Mouse (Mus musculus): ENCODE measurements around the gene Cog2. TPM values are rescaled to one million over a fixed set of nuclear protein-coding genes. Genes with fewer than 3 reads are reported as not detected.

Cog2 gene
- polyA plus RNA-seq (2014; fragmentation: Nextera tagmentation; extraction: Ambion mirVana) = 36.9 and 39.1 TPM in 2 replicates

DNA sequence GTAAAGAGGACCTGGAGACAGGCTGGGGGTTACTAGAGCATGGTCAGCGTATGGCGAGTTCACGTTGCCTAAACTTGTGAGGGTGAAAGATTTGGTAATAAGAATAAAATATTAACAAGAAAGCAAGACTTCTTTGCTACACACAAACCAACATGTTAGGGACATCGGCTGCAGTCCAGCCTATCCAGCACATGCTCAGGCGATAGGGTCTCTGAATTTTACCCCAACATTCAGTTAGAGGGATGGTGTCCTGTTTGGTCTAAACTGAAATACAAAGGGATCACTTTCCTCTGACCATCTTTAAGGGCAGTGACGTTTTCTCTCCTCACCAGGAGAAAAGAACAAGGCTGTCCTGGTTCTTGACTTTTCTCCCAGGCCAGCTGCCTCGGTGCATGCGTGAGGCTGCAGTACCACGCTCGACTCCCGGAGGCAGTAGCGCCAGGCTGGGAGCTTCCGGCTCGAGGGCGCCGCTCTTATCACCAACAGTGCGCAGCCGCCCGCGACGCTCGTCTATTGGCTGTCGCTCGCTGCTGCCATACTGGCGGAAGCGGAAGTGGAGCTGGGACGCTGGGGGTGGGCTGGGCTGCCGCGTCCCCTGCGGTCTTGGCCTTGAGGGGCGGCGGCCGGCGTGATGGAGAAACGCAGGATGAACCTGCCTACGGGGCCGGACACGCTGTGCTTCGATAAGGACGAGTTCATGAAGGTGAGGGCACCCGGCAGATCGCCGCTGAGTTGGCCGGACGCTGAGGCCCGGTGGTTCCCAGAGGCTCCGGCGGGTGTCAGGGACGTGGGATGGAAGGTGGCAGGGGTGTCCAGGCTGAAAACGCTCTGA lies at the start of gene Cog2:
Gene Cog2, plus strand, starts transcription at position 519 of the 832 bp plus-strand sequence.
- WGBS = 10% methylated on average over 50 of the region's 50 CpGs
- peak; percentile 99 for ATAC-seq (ENCODE audit: insufficient number of reproducible peaks, insufficient read depth, low FRiP score, low read depth)
- H3K27ac ChIP-seq (ENCODE audit: low read length) = no peak within 1 kb of the TSS

DNA sequence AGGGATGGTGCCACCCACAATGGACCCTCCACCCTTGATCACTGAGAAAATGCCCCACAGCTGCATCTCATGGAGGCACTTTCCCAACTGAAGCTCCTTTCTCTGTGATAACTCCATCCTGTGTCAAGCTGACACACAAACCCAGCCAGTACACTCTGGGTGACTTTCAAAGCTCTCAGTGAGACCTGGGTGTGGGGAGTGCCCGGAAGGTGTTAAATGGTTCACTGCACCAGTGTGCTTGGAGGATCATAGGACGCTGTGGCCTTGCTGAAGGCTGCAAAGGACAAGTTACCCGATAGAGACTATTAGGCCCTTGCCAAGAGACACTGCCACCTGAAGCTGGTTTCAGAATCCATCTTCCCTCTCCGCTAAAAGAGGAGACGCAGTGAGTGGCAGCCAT lies 44.9 kb upstream of the Cog2 start:
- no peak overlapping the region for H3K9ac ChIP-seq (replicated peaks; ENCODE audit: low read depth, low read length)
- H3K4me2 ChIP-seq (replicated peaks; ENCODE audit: low read depth, low read length) = no peak overlapping the region
- ATAC-seq (ENCODE audit: insufficient number of reproducible peaks, insufficient read depth, low FRiP score, low read depth) = no peak
- H3K36me3 ChIP-seq (ENCODE audit: control insufficient read depth, insufficient read depth, low read length) = no peaks in the 10 kb centered on the region
- H3K4me3 ChIP-seq (ENCODE audit: low read depth, low read length) = no peak overlapping the region
- H3K27ac ChIP-seq (ENCODE audit: low read length) = no peak overlapping the region
- no peaks in the 10 kb centered on the region for H3K4me1 ChIP-seq (ENCODE audit: control insufficient read depth, insufficient read depth, low read length)
- no peaks in the 10 kb centered on the region for H3K9me3 ChIP-seq (ENCODE audit: control insufficient read depth, low read depth, low read length)
- 79% methylated on average over 5 of the region's 5 CpGs for WGBS
- no peaks in the 10 kb centered on the region for H3K27me3 ChIP-seq (ENCODE audit: control insufficient read depth, insufficient read depth, low read length)

More for the DNA sequence above, at the start of gene Cog2:
- H3K27me3 ChIP-seq (ENCODE audit: control insufficient read depth, insufficient read depth, low read length) = no peaks in the 10 kb centered on the region
- H3K4me1 ChIP-seq (ENCODE audit: control insufficient read depth, insufficient read depth, low read length) = peaks cover 8% of the 10 kb centered on the region
- no peaks in the 10 kb centered on the region for H3K36me3 ChIP-seq (ENCODE audit: control insufficient read depth, insufficient read depth, low read length)
- H3K9ac ChIP-seq (replicated peaks; ENCODE audit: low read depth, low read length) = peak within 1 kb of the TSS; percentile 81
- H3K4me2 ChIP-seq (replicated peaks; ENCODE audit: low read depth, low read length) = peak within 1 kb of the TSS; percentile 87
- peak within 1 kb of the TSS; percentile 93 for H3K4me3 ChIP-seq (ENCODE audit: low read depth, low read length)
- H3K9me3 ChIP-seq (ENCODE audit: control insufficient read depth, low read depth, low read length) = no peaks in the 10 kb centered on the region

DNA sequence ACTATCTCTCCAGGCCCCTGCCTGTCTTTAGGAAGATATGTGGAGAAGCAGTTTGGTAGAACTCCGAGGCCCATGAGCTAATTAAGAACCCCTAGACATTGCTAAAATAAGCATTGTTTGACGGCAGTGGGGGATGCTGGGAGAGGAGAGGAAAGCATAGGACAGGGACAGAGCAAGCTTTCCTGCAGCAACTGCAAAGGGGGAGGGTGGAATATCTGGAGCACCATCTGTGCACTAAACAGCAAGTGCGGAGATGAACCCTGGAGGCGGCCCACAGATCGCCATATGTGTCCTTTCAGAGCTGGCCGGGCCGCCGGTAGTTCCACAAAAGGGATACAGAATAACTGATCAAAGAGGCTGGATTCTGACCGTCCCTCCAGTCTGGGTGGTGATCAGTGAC lies 43.9 kb upstream of the Cog2 start:
- Histone ChIP-seq H3K36me3 (ENCODE audit: control insufficient read depth, insufficient read depth, low read length) (no peaks in the 10 kb centered on the region), H3K4me2 (replicated peaks; ENCODE audit: low read depth, low read length) (no peak overlapping the region), H3K9me3 (ENCODE audit: control insufficient read depth, low read depth, low read length) (no peaks in the 10 kb centered on the region), H3K9ac (replicated peaks; ENCODE audit: low read depth, low read length) (no peak overlapping the region), H3K4me1 (ENCODE audit: control insufficient read depth, insufficient read depth, low read length) (no peaks in the 10 kb centered on the region), H3K4me3 (ENCODE audit: low read depth, low read length) (no peak overlapping the region), H3K27me3 (ENCODE audit: control insufficient read depth, insufficient read depth, low read length) (no peaks in the 10 kb centered on the region), H3K27ac (ENCODE audit: low read length) (no peak overlapping the region)
- WGBS = 59% methylated on average over 9 of the region's 9 CpGs
- ATAC-seq (ENCODE audit: insufficient number of reproducible peaks, insufficient read depth, low FRiP score, low read depth) = no peak

DNA sequence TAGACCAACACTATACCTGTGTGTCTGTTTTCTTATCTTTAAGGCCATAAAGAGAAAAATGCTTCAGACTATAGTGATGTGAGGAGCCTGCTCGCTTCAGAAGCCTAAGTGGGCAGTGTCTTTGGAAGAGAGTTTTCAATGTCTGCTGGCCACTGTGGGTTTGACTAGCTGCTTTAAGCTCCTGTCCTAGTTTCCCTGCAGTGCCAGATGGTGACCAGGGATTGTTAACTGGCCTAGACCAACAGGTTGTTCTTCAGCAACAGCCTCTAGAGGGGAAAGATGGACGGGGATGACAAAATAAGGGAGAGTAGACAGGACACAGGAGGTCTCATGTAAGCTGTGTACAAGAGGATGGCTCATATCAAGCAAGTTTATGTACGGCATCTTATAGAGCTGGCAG lies 41.3 kb upstream of the Cog2 start:
- no peak overlapping the region for H3K4me2 ChIP-seq (replicated peaks; ENCODE audit: low read depth, low read length)
- no peaks in the 10 kb centered on the region for H3K27me3 ChIP-seq (ENCODE audit: control insufficient read depth, insufficient read depth, low read length)
- H3K36me3 ChIP-seq (ENCODE audit: control insufficient read depth, insufficient read depth, low read length) = no peaks in the 10 kb centered on the region
- 81% methylated on average over 3 of the region's 3 CpGs for WGBS
- no peak overlapping the region for H3K9ac ChIP-seq (replicated peaks; ENCODE audit: low read depth, low read length)
- no peak overlapping the region for H3K4me3 ChIP-seq (ENCODE audit: low read depth, low read length)
- no peak overlapping the region for H3K27ac ChIP-seq (ENCODE audit: low read length)
- no peak for ATAC-seq (ENCODE audit: insufficient number of reproducible peaks, insufficient read depth, low FRiP score, low read depth)
- 0 out of 2 replicates have a peak, but pooled peaks cover 3% of the 10 kb centered on the region for H3K9me3 ChIP-seq (ENCODE audit: control insufficient read depth, low read depth, low read length)
- H3K4me1 ChIP-seq (ENCODE audit: control insufficient read depth, insufficient read depth, low read length) = no peaks in the 10 kb centered on the region

DNA sequence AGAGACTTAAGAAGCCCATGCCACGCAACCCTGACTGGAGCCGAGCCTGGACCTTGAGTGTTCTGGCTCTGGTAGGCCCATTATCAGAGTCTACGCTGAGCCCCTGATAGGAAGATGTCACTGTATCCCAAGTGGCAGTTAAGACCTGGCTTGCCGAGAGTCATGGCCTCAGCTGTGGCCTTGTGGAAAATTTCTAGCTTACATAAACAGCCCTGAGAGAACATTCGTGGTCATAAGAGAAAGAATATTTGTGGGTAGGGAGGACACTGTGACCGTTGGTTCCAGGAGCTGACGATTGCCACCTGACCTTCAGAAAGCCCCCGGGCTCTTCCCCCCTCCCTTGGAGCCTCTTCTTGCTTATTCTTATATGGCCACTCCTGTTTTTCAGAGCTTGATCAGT lies 40.2 kb upstream of the Cog2 start:
- WGBS = 80% methylated on average over 8 of the region's 8 CpGs
- ATAC-seq (ENCODE audit: insufficient number of reproducible peaks, insufficient read depth, low FRiP score, low read depth) = no peak
- Histone ChIP-seq H3K36me3 (ENCODE audit: control insufficient read depth, insufficient read depth, low read length) (no peaks in the 10 kb centered on the region), H3K27ac (ENCODE audit: low read length) (no peak overlapping the region), H3K4me1 (ENCODE audit: control insufficient read depth, insufficient read depth, low read length) (no peaks in the 10 kb centered on the region), H3K9me3 (ENCODE audit: control insufficient read depth, low read depth, low read length) (0 out of 2 replicates have a peak, but pooled peaks cover 3% of the 10 kb centered on the region), H3K4me3 (ENCODE audit: low read depth, low read length) (no peak overlapping the region), H3K27me3 (ENCODE audit: control insufficient read depth, insufficient read depth, low read length) (no peaks in the 10 kb centered on the region), H3K4me2 (replicated peaks; ENCODE audit: low read depth, low read length) (no peak overlapping the region), H3K9ac (replicated peaks; ENCODE audit: low read depth, low read length) (no peak overlapping the region)

DNA sequence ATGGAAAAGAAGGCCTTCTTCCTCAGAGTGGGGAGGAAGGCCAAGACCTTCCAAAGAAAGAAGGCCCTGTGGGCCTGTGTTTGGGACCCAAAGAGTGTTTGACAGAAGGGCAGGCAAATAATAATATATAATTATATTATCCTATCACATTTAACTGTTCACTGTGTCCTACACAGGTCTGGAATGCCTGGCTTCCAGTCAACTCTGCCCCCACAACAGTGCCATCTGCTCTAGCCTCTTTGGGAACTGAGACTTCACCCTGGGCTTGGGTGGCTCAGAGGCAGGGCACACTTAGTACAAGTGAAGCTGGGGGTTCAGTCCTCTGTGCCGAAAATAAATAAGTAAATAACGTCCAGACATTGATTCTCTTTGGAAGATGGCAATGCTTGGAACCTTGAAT lies 37.8 kb upstream of the Cog2 start:
- no peaks in the 10 kb centered on the region for H3K27me3 ChIP-seq (ENCODE audit: control insufficient read depth, insufficient read depth, low read length)
- H3K27ac ChIP-seq (ENCODE audit: low read length) = no peak overlapping the region
- H3K4me3 ChIP-seq (ENCODE audit: low read depth, low read length) = no peak overlapping the region
- H3K4me1 ChIP-seq (ENCODE audit: control insufficient read depth, insufficient read depth, low read length) = no peaks in the 10 kb centered on the region
- H3K4me2 ChIP-seq (replicated peaks; ENCODE audit: low read depth, low read length) = no peak overlapping the region
- WGBS = 88% methylated on average over 2 of the region's 2 CpGs
- 0 out of 2 replicates have a peak, but pooled peaks cover 3% of the 10 kb centered on the region for H3K9me3 ChIP-seq (ENCODE audit: control insufficient read depth, low read depth, low read length)
- ATAC-seq (ENCODE audit: insufficient number of reproducible peaks, insufficient read depth, low FRiP score, low read depth) = no peak
- no peak overlapping the region for H3K9ac ChIP-seq (replicated peaks; ENCODE audit: low read depth, low read length)
- H3K36me3 ChIP-seq (ENCODE audit: control insufficient read depth, insufficient read depth, low read length) = no peaks in the 10 kb centered on the region

DNA sequence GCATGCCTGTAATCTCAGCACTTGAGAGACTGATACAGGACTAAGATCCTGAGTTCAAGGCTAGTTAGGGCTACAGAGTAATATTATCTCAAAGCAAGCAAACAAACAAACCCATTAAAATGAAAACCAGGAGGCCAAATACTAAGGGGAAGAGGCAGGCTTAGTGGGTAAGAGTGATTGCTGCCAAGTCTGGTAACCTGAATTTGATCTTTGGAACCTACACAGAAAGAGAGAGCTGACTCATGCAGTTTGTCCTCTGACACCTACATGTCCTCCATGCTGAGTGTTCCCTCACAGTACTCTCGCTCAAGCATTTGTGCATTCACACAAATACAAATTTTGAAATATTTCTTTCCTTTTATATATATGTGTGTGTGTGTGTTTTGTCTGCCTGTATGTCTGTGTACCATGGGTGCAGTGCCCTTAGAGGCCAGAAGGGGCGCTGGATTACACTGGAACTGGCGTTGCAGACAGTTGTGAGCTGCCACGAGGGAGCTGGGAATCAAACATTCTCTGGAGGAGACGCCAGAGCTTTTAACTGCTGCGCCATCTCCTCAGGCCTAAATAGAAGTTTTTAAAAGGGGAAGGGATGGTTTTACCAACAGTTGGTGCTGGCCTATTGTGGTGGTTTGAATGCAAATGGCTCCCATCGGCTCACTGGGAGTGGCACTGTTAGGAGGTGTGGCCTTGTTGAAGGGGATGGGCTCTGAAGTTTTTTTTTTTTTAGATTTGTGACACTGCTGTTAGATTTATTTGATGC lies 37.0 kb upstream of the Cog2 start:
- no peak overlapping the region for H3K27ac ChIP-seq (ENCODE audit: low read length)
- no peak overlapping the region for H3K4me3 ChIP-seq (ENCODE audit: low read depth, low read length)
- no peak overlapping the region for H3K9ac ChIP-seq (replicated peaks; ENCODE audit: low read depth, low read length)
- WGBS = 65% methylated on average over 7 of the region's 7 CpGs
- no peak overlapping the region for H3K4me2 ChIP-seq (replicated peaks; ENCODE audit: low read depth, low read length)
- no peaks in the 10 kb centered on the region for H3K4me1 ChIP-seq (ENCODE audit: control insufficient read depth, insufficient read depth, low read length)
- no peak for ATAC-seq (ENCODE audit: insufficient number of reproducible peaks, insufficient read depth, low FRiP score, low read depth)
- H3K36me3 ChIP-seq (ENCODE audit: control insufficient read depth, insufficient read depth, low read length) = no peaks in the 10 kb centered on the region
- H3K27me3 ChIP-seq (ENCODE audit: control insufficient read depth, insufficient read depth, low read length) = no peaks in the 10 kb centered on the region
- 0 out of 2 replicates have a peak, but pooled peaks cover 3% of the 10 kb centered on the region for H3K9me3 ChIP-seq (ENCODE audit: control insufficient read depth, low read depth, low read length)

DNA sequence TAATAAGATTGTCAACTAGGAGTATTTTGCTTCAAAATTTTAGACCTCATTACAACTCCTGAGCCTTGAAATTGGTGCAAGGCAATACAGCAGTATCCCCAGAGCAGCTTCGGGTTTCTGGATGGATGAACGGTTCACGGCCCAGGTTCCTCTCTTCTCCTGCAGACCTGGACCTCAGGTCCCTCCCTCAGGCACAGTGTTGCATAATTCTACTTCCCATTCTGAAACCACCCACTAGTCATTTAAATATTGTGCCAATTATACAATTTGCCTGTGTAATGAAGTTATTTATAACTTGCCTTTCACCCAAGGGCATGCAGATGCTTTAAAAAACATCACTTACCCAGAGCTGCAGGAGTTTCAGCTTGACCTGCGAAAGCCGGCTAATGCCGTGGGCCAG lies 31.3 kb upstream of the Cog2 start:
- Histone ChIP-seq H3K4me1 (ENCODE audit: control insufficient read depth, insufficient read depth, low read length) (no peaks in the 10 kb centered on the region), H3K9ac (replicated peaks; ENCODE audit: low read depth, low read length) (no peak overlapping the region), H3K27me3 (ENCODE audit: control insufficient read depth, insufficient read depth, low read length) (no peaks in the 10 kb centered on the region), H3K9me3 (ENCODE audit: control insufficient read depth, low read depth, low read length) (no peaks in the 10 kb centered on the region), H3K27ac (ENCODE audit: low read length) (no peak overlapping the region), H3K36me3 (ENCODE audit: control insufficient read depth, insufficient read depth, low read length) (no peaks in the 10 kb centered on the region), H3K4me3 (ENCODE audit: low read depth, low read length) (no peak overlapping the region), H3K4me2 (replicated peaks; ENCODE audit: low read depth, low read length) (no peak overlapping the region)
- WGBS = 92% methylated on average over 6 of the region's 6 CpGs
- ATAC-seq (ENCODE audit: insufficient number of reproducible peaks, insufficient read depth, low FRiP score, low read depth) = no peak
